Mouse (Mus musculus): Measurements from ENCODE around the gene Ap2a2. TPM values are rescaled to one million over a fixed set of nuclear protein-coding genes. Genes with fewer than 3 reads are reported as not detected.
"Not testable (repeated sequence)": the region's sequence is repeated elsewhere in the genome, so short reads cannot be mapped to it uniquely, and the experiment has no call there.

Ap2a2 gene
- total RNA-seq, 2 experiments from 2014 or later = 198 to 218 TPM

GRCm38 (mm10) chr7:141592096-141592495 is 30.1 kb downstream of the Ap2a2 start:
- no peak for DNase-seq (ENCODE audit: low spot score in 2 of 2)

GRCm38 (mm10) chr7:141593056-141593455 is 31.1 kb downstream of the Ap2a2 start:
- DNase-seq (ENCODE audit: low spot score in 2 of 2) = no peak

GRCm38 (mm10) chr7:141596971-141597370 is 35.0 kb downstream of the Ap2a2 start:
- DNase-seq (ENCODE audit: low spot score in 2 of 2) = no peak

- DNase-seq (ENCODE audit: low spot score in 2 of 2) = no peak
Observed at GRCm38 (mm10) chr7:141597563-141597962, 35.6 kb downstream of the Ap2a2 start.

- DNase-seq (ENCODE audit: low spot score in 2 of 2) = peak; percentile 20 to 36
Observed at GRCm38 (mm10) chr7:141607717-141608116, 45.7 kb downstream of the Ap2a2 start.

- peak; percentile 41 to 55 for DNase-seq (ENCODE audit: low spot score in 2 of 2)
Observed at GRCm38 (mm10) chr7:141609719-141610514, 47.9 kb downstream of the Ap2a2 start.

- DNase-seq (ENCODE audit: low spot score in 2 of 2) = peak in 1 of 2 experiments; percentile 27
Observed at GRCm38 (mm10) chr7:141611711-141612370, 49.9 kb downstream of the Ap2a2 start.

GRCm38 (mm10) chr7:141612371-141612760 is 50.4 kb downstream of the Ap2a2 start:
- no peak for DNase-seq (ENCODE audit: low spot score in 2 of 2)

GRCm38 (mm10) chr7:141612791-141613190 is 50.8 kb downstream of the Ap2a2 start:
- no peak for DNase-seq (ENCODE audit: low spot score in 2 of 2)

GRCm38 (mm10) chr7:141614329-141614832 is 52.4 kb downstream of the Ap2a2 start:
- DNase-seq (ENCODE audit: low spot score in 2 of 2) = no peak

- DNase-seq (ENCODE audit: low spot score in 2 of 2) = no peak
Observed at GRCm38 (mm10) chr7:141624214-141624613, 62.2 kb downstream of the Ap2a2 start.

GRCm38 (mm10) chr7:141625120-141625810 is 63.3 kb downstream of the Ap2a2 start:
- no peak for DNase-seq (ENCODE audit: low spot score in 2 of 2)

- DNase-seq (ENCODE audit: low spot score in 2 of 2) = no peak
Observed at GRCm38 (mm10) chr7:141628018-141628417, 66.0 kb downstream of the Ap2a2 start.

GRCm38 (mm10) chr7:141629241-141629640 is 67.3 kb downstream of the Ap2a2 start:
- no peak for DNase-seq (ENCODE audit: low spot score in 2 of 2)

- peak in 1 of 2 experiments; percentile 21 for DNase-seq (ENCODE audit: low spot score in 2 of 2)
Observed at GRCm38 (mm10) chr7:141638077-141638476, 76.1 kb downstream of the Ap2a2 start.

- not testable (repeated sequence) for DNase-seq (ENCODE audit: low spot score in 2 of 2)
Observed at GRCm38 (mm10) chr7:141638513-141639334, 76.8 kb downstream of the Ap2a2 start.

GRCm38 (mm10) chr7:141639335-141639890 is 77.4 kb downstream of the Ap2a2 start:
- DNase-seq (ENCODE audit: low spot score in 2 of 2) = not testable (repeated sequence)

- no peak for DNase-seq (ENCODE audit: low spot score in 2 of 2)
Observed at GRCm38 (mm10) chr7:141642375-141642774, 80.4 kb downstream of the Ap2a2 start.

- DNase-seq (ENCODE audit: low spot score in 2 of 2) = no peak
Observed at GRCm38 (mm10) chr7:141643160-141643559, 81.2 kb downstream of the Ap2a2 start.

- DNase-seq (ENCODE audit: low spot score in 2 of 2) = no peak
Observed at GRCm38 (mm10) chr7:141647083-141647482, 85.1 kb downstream of the Ap2a2 start.
